Mouse (Mus musculus) embryonic facial prominence, embryonic 10.5 days (tissue): ENCODE measurements around the gene Neu1. TPM values are rescaled to one million over a fixed set of nuclear protein-coding genes. Genes with fewer than 3 reads are reported as not detected.
"Not testable (repeated sequence)": the region's sequence is repeated elsewhere in the genome, so short reads cannot be mapped to it uniquely, and the experiment has no call there.

ENCODE experiments used
- DNase-seq: peaks from one replicate; pipeline ENCODE4 v3.0.0-alpha.2; 2017; ENCODE audit warnings: low spot score
- H3K27ac ChIP-seq: fragments of 300-500 bp; sonication (generic); replicated peaks from 2 replicates; pipeline ENCODE4 v1.5.1; 2016; ENCODE audit warnings: mild to moderate bottlenecking
- H3K27me3 ChIP-seq: fragments of 300-500 bp; sonication (generic); replicated peaks from 2 replicates; pipeline ENCODE4 v1.6.1; 2016; ENCODE audit warnings: low read depth, mild to moderate bottlenecking; ENCODE audit not compliant: poor library complexity, severe bottlenecking
- H3K36me3 ChIP-seq: fragments of 300-500 bp; sonication (generic); replicated peaks from 2 replicates; pipeline ENCODE4 v1.6.1; 2016; ENCODE audit warnings: mild to moderate bottlenecking, moderate library complexity
- H3K4me1 ChIP-seq: fragments of 300-500 bp; sonication (generic); 2 replicates; pipeline ENCODE4 v1.6.1; 2016
- H3K4me3 ChIP-seq: fragments of 300-500 bp; sonication (generic); 2 replicates; pipeline ENCODE4 v1.5.1; 2016; ENCODE audit warnings: mild to moderate bottlenecking, moderate library complexity
- H3K9me3 ChIP-seq: fragments of 300-500 bp; sonication (generic); 2 replicates; pipeline ENCODE4 v1.6.1; 2016; ENCODE audit warnings: mild to moderate bottlenecking
- WGBS: fragments of 180-500 bp; shearing (Covaris S2); methylation state at CpG from one replicate; pipeline ENCODE4 v1.1.7; 2016; 5-methylcytosine and 5-hydroxymethylcytosine counted together
- polyA plus RNA-seq: library from polyadenylated mRNA; unstranded; fragments of >200 nt; fragmentation: Nextera tagmentation; extraction: Ambion mirVana; gene quantifications from 2 replicates; pipeline ENCODE4 v1.2.1, GENCODE M21; 2016

Neu1 gene
- polyA plus RNA-seq, 1 experiment from 2014 or later = 14.0 TPM

DNA sequence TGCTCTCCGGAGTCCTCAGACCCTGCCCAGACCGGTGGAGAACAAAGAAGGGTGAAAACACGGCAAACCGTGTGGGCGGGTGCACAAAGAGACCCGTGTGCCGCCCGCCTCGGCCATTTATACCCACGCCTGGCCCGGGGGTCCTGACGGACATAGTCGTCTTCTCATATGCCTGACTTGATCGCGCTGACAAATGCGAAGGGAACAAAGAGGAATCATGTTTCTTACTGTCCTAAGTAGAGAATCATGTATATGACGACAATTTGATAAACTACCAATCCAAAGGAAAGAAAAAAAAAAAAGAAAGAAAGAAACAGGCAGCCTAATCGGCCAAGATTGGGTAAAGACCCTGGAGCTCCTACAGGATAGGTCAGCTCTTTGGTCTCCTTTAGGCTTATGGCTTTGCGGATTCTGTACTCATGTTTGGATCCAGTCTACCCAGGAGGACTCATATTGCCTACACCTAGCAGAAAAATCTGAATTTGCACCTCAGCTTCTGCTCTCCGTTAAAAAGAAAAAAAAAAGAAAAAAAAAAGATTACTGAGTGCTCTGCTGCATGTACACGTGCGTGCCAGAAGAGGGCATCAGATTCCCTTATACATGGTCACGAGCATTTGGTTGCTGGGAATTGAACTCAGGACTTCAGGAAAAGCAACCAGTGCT lies 21.5 kb downstream of the Neu1 start:
- peak; percentile 87 for DNase-seq
- H3K4me3 ChIP-seq = peak overlapping the region; percentile 82
- under 1% methylated on average over 23 of the region's 23 CpGs for WGBS
- peaks cover 32% of the 10 kb centered on the region for H3K27me3 ChIP-seq
- peaks cover 12% of the 10 kb centered on the region for H3K4me1 ChIP-seq
- no peaks in the 10 kb centered on the region for H3K9me3 ChIP-seq
- H3K27ac ChIP-seq = peak overlapping the region; percentile 98
- peaks cover 26% of the 10 kb centered on the region for H3K36me3 ChIP-seq

DNA sequence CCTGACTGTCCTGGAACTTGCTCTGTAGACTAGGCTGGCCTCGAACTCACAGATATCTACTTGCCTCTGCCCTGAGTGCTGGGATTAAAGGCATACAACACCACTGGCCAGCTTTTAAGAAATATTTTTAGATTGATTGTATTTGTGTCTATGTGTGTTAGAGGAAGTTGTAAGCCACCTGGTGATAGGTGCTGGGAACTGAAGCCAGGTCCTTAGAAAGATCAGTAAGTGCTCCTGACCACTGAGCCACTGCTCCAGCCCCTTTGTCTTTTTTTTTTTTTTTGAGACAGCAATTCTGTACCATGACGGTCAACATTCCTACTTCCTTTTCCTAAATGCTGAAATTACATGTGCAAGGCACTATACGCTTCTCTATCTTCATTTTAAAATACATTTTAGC lies 22.2 kb downstream of the Neu1 start:
- 86% methylated on average over 3 of the region's 3 CpGs for WGBS
- peak overlapping the region; percentile 98 for H3K27ac ChIP-seq
- no peaks in the 10 kb centered on the region for H3K9me3 ChIP-seq
- H3K4me1 ChIP-seq = peaks cover 12% of the 10 kb centered on the region
- peaks cover 35% of the 10 kb centered on the region for H3K27me3 ChIP-seq
- DNase-seq = no peak
- peak overlapping the region; percentile 82 for H3K4me3 ChIP-seq
- peaks cover 26% of the 10 kb centered on the region for H3K36me3 ChIP-seq

DNA sequence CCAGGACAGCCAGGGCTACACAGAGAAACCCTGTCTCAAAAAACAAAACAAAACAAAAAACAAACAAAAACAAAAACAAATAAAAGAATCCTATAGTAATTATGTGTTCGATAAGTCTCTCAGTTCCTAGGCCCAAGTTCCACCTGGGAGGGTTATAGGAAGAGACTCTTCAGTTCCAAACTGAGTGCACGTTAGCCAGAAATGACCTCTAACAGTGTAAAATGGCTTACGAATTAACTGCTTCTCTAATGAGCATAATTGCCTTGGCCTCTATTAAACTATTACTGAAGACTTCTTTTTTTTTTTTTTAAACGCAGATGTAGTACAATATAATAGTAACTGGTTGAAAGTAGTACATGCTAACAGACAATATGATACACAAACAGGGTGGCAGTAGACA lies 22.9 kb downstream of the Neu1 start:
- peaks cover 35% of the 10 kb centered on the region for H3K27me3 ChIP-seq
- H3K9me3 ChIP-seq = no peaks in the 10 kb centered on the region
- H3K4me1 ChIP-seq = peaks cover 12% of the 10 kb centered on the region
- DNase-seq = no peak
- no peak overlapping the region for H3K4me3 ChIP-seq
- peaks cover 26% of the 10 kb centered on the region for H3K36me3 ChIP-seq
- H3K27ac ChIP-seq = no peak overlapping the region
- WGBS = 85% methylated on average over 4 of the region's 4 CpGs

DNA sequence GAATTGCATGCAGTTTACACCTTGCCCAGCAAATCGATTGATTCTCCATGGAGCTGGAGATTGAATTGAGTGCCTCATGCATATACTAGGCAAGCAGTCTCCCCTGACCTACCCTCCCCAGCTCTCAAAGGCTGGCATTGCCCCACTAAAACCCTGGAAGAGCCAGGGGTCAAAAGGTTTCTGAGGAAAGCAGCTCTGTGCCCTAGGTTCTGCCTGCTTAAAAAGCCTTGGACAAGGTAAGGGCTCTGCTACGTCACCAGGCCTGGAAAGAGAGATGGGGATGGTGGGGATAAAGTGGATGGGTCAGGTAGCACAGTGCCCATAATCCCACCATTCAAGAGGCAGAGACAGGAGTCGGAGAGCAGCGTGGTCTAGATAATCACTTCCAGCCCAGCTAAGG lies 23.8 kb downstream of the Neu1 start:
- peaks cover 35% of the 10 kb centered on the region for H3K27me3 ChIP-seq
- WGBS = 52% methylated on average over 4 of the region's 4 CpGs
- H3K4me1 ChIP-seq = peaks cover 17% of the 10 kb centered on the region
- H3K36me3 ChIP-seq = peaks cover 19% of the 10 kb centered on the region
- DNase-seq = no peak
- H3K9me3 ChIP-seq = no peaks in the 10 kb centered on the region
- no peak overlapping the region for H3K4me3 ChIP-seq
- H3K27ac ChIP-seq = no peak overlapping the region

DNA sequence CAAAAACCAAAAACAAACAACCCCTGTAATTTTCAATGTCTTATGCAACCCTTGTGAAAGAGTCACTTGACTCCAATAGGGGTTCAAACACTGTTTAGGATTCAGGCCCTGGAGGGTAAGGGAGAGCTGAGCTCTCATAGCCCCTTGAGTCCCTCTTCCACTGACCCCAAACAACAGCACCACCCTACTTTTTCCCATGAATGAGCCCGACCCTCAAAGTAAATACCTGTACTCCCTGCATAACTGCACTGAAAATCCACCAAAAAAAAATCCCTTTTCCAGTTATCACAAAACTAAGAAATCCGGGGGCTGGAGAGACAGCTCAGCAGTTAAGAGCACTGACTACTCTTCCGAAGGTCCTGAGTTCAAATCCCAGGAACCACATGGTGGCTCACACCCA lies 24.8 kb downstream of the Neu1 start:
- Histone ChIP-seq H3K4me1 (peaks cover 15% of the 10 kb centered on the region), H3K36me3 (peaks cover 9% of the 10 kb centered on the region), H3K9me3 (no peaks in the 10 kb centered on the region), H3K27me3 (peaks cover 41% of the 10 kb centered on the region), H3K27ac (no peak overlapping the region), H3K4me3 (no peak overlapping the region)
- no peak for DNase-seq
- WGBS = 83% methylated on average over 3 of the region's 3 CpGs

DNA sequence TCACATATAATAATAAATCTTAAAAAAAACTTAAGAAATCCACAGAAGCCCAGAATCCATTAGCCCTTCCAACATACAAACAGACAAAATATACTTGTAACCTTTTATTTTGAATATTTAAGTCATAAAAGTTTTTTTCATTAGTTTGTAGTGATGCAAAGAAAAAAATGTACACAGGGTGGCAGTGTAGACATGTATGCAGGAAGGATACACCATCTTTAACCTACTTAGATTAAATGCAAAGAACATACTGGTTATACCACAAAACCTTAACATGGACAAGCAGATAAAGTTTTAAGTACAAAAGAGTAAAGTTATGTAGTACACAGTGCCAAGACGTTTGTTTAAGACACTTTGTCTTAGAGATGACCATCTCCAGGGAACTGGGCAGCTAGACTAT lies 25.3 kb downstream of the Neu1 start:
- no peak for DNase-seq
- no peak overlapping the region for H3K27ac ChIP-seq
- peaks cover 14% of the 10 kb centered on the region for H3K4me1 ChIP-seq
- 40% methylated on average over 1 of the region's 1 CpGs for WGBS
- H3K9me3 ChIP-seq = no peaks in the 10 kb centered on the region
- no peak overlapping the region for H3K4me3 ChIP-seq
- peaks cover 46% of the 10 kb centered on the region for H3K27me3 ChIP-seq
- H3K36me3 ChIP-seq = peaks cover 4% of the 10 kb centered on the region

DNA sequence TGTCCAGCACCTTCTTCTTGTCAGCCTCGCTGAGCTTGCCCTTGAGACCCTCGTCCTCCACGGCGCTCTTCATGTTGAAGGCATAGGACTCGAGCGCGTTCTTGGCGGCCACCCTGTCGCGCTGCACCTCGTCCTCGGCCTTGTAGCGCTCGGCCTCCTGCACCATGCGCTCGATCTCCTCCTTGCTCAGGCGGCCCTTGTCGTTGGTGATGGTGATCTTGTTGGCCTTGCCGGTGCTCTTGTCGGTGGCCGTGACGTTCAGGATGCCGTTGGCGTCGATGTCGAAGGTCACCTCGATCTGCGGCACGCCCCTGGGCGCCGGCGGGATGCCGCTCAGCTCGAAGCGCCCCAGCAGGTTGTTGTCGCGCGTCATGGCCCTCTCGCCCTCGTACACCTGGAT lies 26.2 kb downstream of the Neu1 start:
- WGBS = 23% methylated on average over 38 of the region's 40 CpGs
- DNase-seq = not testable (repeated sequence)
- H3K27me3 ChIP-seq = peaks cover 55% of the 10 kb centered on the region

DNA sequence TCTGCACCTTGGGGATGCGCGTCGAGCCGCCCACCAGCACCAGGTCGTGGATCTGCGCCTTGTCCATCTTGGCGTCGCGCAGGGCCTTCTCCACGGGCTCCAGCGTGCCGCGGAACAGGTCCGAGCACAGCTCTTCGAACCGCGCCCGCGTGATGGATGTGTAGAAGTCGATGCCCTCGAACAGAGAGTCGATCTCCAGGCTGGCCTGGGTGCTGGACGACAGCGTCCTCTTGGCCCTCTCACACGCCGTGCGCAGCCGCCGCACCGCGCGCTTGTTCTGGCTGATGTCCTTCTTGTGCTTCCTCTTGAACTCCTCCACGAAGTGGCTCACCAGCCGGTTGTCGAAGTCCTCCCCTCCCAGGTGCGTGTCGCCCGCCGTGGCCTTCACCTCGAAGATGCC lies 26.9 kb downstream of the Neu1 start:
- H3K27ac ChIP-seq, DNase-seq, H3K9me3 ChIP-seq, H3K4me3 ChIP-seq, H3K36me3 ChIP-seq: not testable (repeated sequence)
- Histone ChIP-seq H3K27me3 (peaks cover 62% of the 10 kb centered on the region), H3K4me1 (peaks cover 14% of the 10 kb centered on the region)
- WGBS = 25% methylated on average over 35 of the region's 40 CpGs

More for the DNA sequence above, 26.2 kb downstream of the Neu1 start:
- H3K4me3 ChIP-seq, H3K9me3 ChIP-seq, H3K36me3 ChIP-seq, H3K27ac ChIP-seq: not testable (repeated sequence)
- peaks cover 14% of the 10 kb centered on the region for H3K4me1 ChIP-seq

DNA sequence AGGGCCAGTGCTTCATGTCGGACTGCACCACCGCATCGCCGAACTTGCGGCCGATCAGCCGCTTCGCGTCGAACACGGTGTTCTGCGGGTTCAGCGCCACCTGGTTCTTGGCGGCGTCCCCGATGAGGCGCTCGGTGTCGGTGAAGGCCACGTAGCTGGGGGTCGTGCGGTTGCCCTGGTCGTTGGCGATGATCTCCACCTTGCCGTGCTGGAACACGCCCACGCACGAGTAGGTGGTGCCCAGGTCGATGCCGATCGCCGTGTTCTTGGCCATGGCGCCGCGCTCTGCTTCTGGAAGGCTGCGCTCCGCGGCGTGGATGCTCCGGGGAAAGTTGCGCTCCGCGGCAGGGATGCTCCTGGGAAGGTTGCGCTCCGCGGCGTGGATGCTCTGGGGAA lies 27.7 kb downstream of the Neu1 start:
- Histone ChIP-seq H3K27me3 (peaks cover 70% of the 10 kb centered on the region), H3K4me1 (peaks cover 14% of the 10 kb centered on the region), H3K4me3 (peak overlapping the region; percentile 68)
- H3K9me3 ChIP-seq, DNase-seq, H3K36me3 ChIP-seq, H3K27ac ChIP-seq: not testable (repeated sequence)
- 2% methylated on average over 38 of the region's 47 CpGs for WGBS

DNA sequence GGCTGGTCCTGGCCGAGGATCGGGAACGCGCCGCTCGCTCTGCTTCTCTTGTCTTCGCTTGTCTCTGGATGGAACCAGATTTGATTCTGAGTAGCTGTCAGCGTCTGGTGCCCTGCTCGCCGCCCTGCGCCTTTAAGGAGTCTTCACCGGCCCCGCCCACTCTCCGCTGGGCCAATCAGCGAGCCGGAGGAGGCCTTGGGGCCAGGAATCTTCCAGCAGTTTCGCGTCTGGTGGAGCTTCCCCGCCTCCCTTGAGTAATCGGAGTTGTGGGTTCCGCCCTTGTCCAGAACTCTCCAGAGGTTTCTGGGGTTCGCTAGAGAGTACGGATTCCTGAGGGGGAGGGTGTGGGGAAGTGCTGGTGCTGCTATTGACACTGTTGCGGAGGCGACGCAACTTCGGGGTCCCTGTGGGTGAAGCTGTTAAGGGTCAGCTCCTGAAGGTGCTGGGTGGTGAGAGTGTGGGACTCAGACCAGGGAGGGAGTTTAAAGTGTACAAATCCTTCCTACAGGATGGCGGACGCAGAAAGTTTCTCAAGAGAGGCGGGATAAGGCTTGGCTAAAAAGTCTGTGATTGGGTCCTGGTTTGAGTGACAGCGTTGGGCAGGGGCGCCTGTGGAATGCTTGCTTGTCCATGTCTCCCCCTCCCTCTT lies 28.2 kb downstream of the Neu1 start, which contains the start of gene Hspa1b:
Hspa1b (minus strand) TSS at position 109 of the 649 bp plus-strand sequence.
- not testable (repeated sequence) for H3K36me3 ChIP-seq, H3K9me3 ChIP-seq
- H3K27ac ChIP-seq = peak within 1 kb of the TSS; percentile 90
- H3K4me3 ChIP-seq = peak within 1 kb of the TSS; percentile 68
- WGBS = under 1% methylated on average over 32 of the region's 32 CpGs
- peaks cover 70% of the 10 kb centered on the region for H3K27me3 ChIP-seq
- DNase-seq = peak; percentile 85
- peaks cover 16% of the 10 kb centered on the region for H3K4me1 ChIP-seq

DNA sequence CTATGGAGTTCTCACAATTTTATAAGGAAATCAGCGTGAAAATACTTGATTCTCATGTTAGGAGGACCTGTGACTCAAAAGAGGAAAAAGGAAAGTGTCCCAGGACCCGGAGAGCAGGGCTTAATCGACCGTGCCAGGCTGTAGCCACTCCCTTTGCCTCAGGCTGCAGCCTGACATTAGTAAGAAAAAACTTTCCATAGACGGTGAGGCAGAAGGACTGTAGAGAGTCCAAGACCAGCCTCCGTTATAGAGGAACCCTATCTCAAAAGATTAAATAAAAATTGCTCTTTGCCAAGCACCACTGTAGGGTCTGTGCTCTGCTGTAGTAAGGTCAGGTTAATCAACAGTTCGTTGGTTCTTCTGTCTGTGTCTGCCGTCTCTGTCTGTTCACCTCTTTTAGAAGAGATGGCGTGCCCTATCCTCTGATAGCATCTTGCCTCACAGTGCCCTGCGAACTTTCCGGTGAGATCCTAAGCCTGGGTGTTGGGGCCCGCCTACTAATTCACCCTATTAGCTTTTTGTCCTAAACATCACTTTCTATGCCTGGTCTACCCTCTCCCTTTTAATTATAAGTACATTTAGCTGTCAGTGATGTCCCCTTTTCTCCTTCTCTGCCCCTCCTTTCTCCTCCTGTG lies 28.9 kb downstream of the Neu1 start:
- peak; percentile 51 for DNase-seq
- Histone ChIP-seq H3K4me3 (peak overlapping the region; percentile 68), H3K9me3 (no peaks in the 10 kb centered on the region), H3K4me1 (peaks cover 20% of the 10 kb centered on the region), H3K36me3 (no peaks in the 10 kb centered on the region), H3K27me3 (peaks cover 63% of the 10 kb centered on the region), H3K27ac (peak overlapping the region; percentile 90)
- WGBS = 12% methylated on average over 12 of the region's 12 CpGs

DNA sequence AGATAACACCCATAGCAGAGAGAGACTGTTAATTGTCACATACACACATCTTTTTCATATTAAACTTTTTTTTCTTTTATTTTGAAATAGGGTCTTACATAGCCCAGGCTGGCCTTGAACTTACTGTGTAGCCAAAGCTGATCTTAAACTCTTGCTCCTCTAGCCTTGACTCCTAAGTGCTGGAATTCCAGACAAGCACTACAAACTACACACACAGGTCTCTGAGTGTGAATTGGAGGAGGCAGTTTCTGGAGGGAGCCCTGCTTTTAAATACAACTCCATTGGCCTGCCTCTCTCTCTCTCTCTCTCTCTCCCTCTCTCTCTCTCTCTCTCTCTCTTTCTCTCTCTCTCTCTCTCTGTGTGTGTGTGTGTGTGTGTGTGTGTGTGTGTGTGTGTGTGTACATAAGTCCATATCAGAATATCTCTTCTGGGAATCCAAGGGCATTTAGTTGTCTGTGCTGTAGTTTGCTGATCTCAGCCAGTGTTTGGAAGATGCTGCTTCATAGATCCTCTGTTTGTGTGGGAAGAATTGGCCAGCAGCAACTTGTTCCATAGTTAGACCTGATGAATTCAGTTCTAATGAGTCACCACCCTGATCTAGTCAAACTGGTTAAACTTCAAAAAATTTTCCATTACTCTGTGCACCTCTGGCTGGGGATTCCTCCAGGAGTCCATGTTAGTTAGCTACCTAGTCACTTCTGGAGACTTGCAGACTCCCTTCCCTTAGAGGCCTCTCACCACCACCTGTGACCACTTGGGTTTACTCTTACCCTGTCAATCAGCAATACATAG lies 29.8 kb downstream of the Neu1 start:
- H3K27me3 ChIP-seq = peaks cover 61% of the 10 kb centered on the region
- DNase-seq = no peak
- H3K4me3 ChIP-seq = no peak overlapping the region; the same call in 1 of the 2 replicates
- no peaks in the 10 kb centered on the region for H3K9me3 ChIP-seq
- no peak overlapping the region for H3K27ac ChIP-seq
- peaks cover 21% of the 10 kb centered on the region for H3K4me1 ChIP-seq
- no peaks in the 10 kb centered on the region for H3K36me3 ChIP-seq
